Mouse (Mus musculus) ES-Bruce4 (cell line): ENCODE results near the gene Madcam1.

Experiments used
- CTCF ChIP-seq: IDR thresholded peaks from one replicate; pipeline ENCODE4 v1.8.1; 2011; ENCODE audit warnings: low read depth, low read length
- EP300 ChIP-seq: IDR thresholded peaks from 2 replicates; pipeline ENCODE4 v1.6.1; 2011; ENCODE audit warnings: low read depth, low read length; ENCODE audit not compliant: insufficient read depth
- POLR2A ChIP-seq: IDR thresholded peaks from one replicate; pipeline ENCODE4 v1.8.1; 2011; ENCODE audit warnings: low read length; ENCODE audit not compliant: insufficient read depth

DNA sequence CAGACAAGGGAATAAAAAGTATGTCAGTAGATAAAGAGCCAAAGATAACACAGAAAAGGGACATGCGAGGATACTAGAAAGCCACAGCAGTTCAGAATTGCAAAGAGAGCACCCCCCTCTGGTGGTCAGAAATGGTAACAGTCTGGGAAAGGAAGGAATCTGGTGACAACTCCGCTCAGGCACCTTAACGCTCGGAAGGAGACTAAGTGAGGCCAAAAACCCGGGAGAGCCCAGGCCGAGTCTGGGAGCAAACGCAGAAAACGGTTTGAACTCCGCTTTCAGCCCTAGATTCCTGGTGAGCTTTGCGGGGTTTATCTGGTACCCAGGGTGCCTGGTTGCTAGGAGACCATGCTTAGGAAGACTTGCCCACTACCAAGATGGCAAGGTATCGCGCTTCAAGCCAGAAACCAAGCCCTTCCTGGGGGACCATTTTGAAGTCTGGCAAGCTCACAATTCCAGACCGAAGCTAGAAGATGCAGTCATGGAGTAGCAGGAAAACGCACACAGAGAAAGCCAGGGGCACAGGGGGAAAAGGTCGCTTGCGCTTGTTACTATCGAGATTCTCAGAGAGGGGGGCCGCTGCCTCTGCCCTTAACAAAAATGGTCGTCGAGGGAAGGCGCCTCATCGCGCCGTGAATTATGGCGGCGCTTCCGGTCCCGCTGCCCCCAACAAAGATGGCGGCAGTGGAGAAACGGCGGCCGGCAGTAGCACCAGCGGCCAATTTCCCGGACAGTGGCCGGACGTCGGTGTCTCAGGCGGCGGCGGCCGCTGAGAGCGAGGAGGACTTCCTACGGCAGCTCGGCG lies 4.6 kb downstream of the Madcam1 start, which contains the start of gene Tpgs1:
- TF ChIP-seq CTCF (peak; percentile 35), EP300 (no peak), POLR2A (no peak)
